Mouse (Mus musculus) embryo, embryonic 11 days (tissue): ENCODE data around the gene Hoxb13.

Experiments
- DNase-seq: peaks from one replicate; pipeline ENCODE4 v3.0.0-alpha.2; 2015

Gene Hoxb13

GRCm38 (mm10) chr11:96193521-96194400 is at the start of gene Hoxb13:
Gene Hoxb13, plus strand, starts transcription at chr11:96194316.
- DNase-seq: peak; percentile 80

- peak; percentile 89 for DNase-seq
Observed at GRCm38 (mm10) chr11:96145622-96146270, 48.4 kb upstream of the Hoxb13 start.

GRCm38 (mm10) chr11:96147471-96147870 is 46.6 kb upstream of the Hoxb13 start:
- DNase-seq: no peak

GRCm38 (mm10) chr11:96164769-96165168 is 29.3 kb upstream of the Hoxb13 start:
- no peak for DNase-seq

GRCm38 (mm10) chr11:96168125-96168524 is 26.0 kb upstream of the Hoxb13 start:
- no peak for DNase-seq

GRCm38 (mm10) chr11:96169016-96169415 is 25.1 kb upstream of the Hoxb13 start:
- DNase-seq: no peak

GRCm38 (mm10) chr11:96170711-96171379 is 23.3 kb upstream of the Hoxb13 start:
- DNase-seq: no peak

GRCm38 (mm10) chr11:96171601-96172000 is 22.5 kb upstream of the Hoxb13 start:
- DNase-seq: no peak

GRCm38 (mm10) chr11:96172511-96173287 is 21.4 kb upstream of the Hoxb13 start:
- DNase-seq: no peak

- no peak for DNase-seq
Observed at GRCm38 (mm10) chr11:96173288-96173840, 20.8 kb upstream of the Hoxb13 start.

- DNase-seq: no peak
Observed at GRCm38 (mm10) chr11:96174881-96175280, 19.2 kb upstream of the Hoxb13 start.

- no peak for DNase-seq
Observed at GRCm38 (mm10) chr11:96175511-96175910, 18.6 kb upstream of the Hoxb13 start.

- no peak for DNase-seq
Observed at GRCm38 (mm10) chr11:96175951-96176530, 18.1 kb upstream of the Hoxb13 start.

GRCm38 (mm10) chr11:96176841-96177240 is 17.3 kb upstream of the Hoxb13 start:
- DNase-seq: no peak

- DNase-seq: no peak
Observed at GRCm38 (mm10) chr11:96177546-96178174, 16.5 kb upstream of the Hoxb13 start.

- DNase-seq: no peak
Observed at GRCm38 (mm10) chr11:96178356-96178755, 15.8 kb upstream of the Hoxb13 start.

- DNase-seq: no peak
Observed at GRCm38 (mm10) chr11:96178911-96179503, 15.1 kb upstream of the Hoxb13 start.

GRCm38 (mm10) chr11:96181061-96181460 is 13.1 kb upstream of the Hoxb13 start:
- no peak for DNase-seq

GRCm38 (mm10) chr11:96184233-96184632 is 9.9 kb upstream of the Hoxb13 start:
- no peak for DNase-seq

GRCm38 (mm10) chr11:96187321-96187720 is 6.8 kb upstream of the Hoxb13 start:
- DNase-seq: no peak
